Mouse (Mus musculus) B cell, adult 2 months (primary cell): Measurements from ENCODE around the gene Bmp8a.

Experiments
- DNase-seq, 2 experiments: peaks; one replicate each; pipeline ENCODE4 v3.0.0; 2022

Bmp8a gene

GRCm38 (mm10) chr4:123284731-123285624 lies 58.1 kb downstream of the Bmp8a start:
- DNase-seq = no peak

GRCm38 (mm10) chr4:123283675-123284064 lies 59.4 kb downstream of the Bmp8a start:
- DNase-seq = peak; percentile 21

GRCm38 (mm10) chr4:123282915-123283674 lies 60.0 kb downstream of the Bmp8a start:
- DNase-seq = peak; percentile 54 to 56

GRCm38 (mm10) chr4:123282500-123282899 lies 60.6 kb downstream of the Bmp8a start:
- peak; percentile 97 for DNase-seq

GRCm38 (mm10) chr4:123280117-123280516 lies 62.9 kb downstream of the Bmp8a start:
- DNase-seq = no peak

GRCm38 (mm10) chr4:123271063-123271462 lies 72.0 kb downstream of the Bmp8a start:
- DNase-seq = no peak
